Mouse (Mus musculus): ENCODE measurements around the gene Vwf. TPM values are rescaled to one million over a fixed set of nuclear protein-coding genes. Genes with fewer than 3 reads are reported as not detected.
A peak's percentile ranks its signal among the peaks of the same experiment; 100 is the strongest.

Vwf gene
- 9.0 and 11.7 TPM in 2 replicates for polyA plus RNA-seq (2014; fragmentation: Nextera tagmentation; extraction: Ambion mirVana)

GRCm38 (mm10) chr6:125546474-125546873, at the start of gene Vwf:
TSS of gene Vwf (plus strand) at chr6:125546774.
- WGBS: 91% methylated on average over 6 of the region's 6 CpGs
- H3K27me3 ChIP-seq (ENCODE audit: control insufficient read depth, insufficient read depth, low read length): no peaks in the 10 kb centered on the region
- no peaks in the 10 kb centered on the region for H3K9me3 ChIP-seq (ENCODE audit: control insufficient read depth, low read length)
- DNase-seq (ENCODE audit: low spot score): no peak
- ATAC-seq (replicated peaks; ENCODE audit: low FRiP score): no peak
- no peak within 1 kb of the TSS for H3K4me2 ChIP-seq (ENCODE audit: low read depth, low read length, severe bottlenecking)
- H3K36me3 ChIP-seq (ENCODE audit: control insufficient read depth, insufficient read depth, low read length): no peaks in the 10 kb centered on the region
- H3K4me1 ChIP-seq (replicated peaks; ENCODE audit: control insufficient read depth, insufficient read depth, low read length): no peaks in the 10 kb centered on the region
- H3K27ac ChIP-seq (ENCODE audit: low read depth, low read length): no peak within 1 kb of the TSS
- no peak within 1 kb of the TSS for H3K4me3 ChIP-seq (ENCODE audit: low read depth, low read length)
- H3K9ac ChIP-seq (ENCODE audit: low read length): no peak within 1 kb of the TSS

- H3K4me1 ChIP-seq (replicated peaks; ENCODE audit: control insufficient read depth, insufficient read depth, low read length): peaks cover 5% of the 10 kb centered on the region; the same call in 1 of the 2 replicates
- WGBS: 34% methylated on average over 5 of the region's 5 CpGs
- H3K27me3 ChIP-seq (ENCODE audit: control insufficient read depth, insufficient read depth, low read length): peaks cover 5% of the 10 kb centered on the region; the same call in 1 of the 2 replicates
- H3K9me3 ChIP-seq (ENCODE audit: control insufficient read depth, low read length): no peaks in the 10 kb centered on the region
- H3K4me2 ChIP-seq (ENCODE audit: low read depth, low read length, severe bottlenecking): no peak overlapping the region
- H3K4me3 ChIP-seq (ENCODE audit: low read depth, low read length): no peak overlapping the region
- DNase-seq (ENCODE audit: low spot score): peak; percentile 73
- ATAC-seq (replicated peaks; ENCODE audit: low FRiP score): no peak
- no peaks in the 10 kb centered on the region for H3K36me3 ChIP-seq (ENCODE audit: control insufficient read depth, insufficient read depth, low read length)
- no peak overlapping the region for H3K27ac ChIP-seq (ENCODE audit: low read depth, low read length)
- H3K9ac ChIP-seq (ENCODE audit: low read length): no peak overlapping the region
Measured at GRCm38 (mm10) chr6:125498062-125498461, 48.5 kb upstream of the Vwf start.

DNA sequence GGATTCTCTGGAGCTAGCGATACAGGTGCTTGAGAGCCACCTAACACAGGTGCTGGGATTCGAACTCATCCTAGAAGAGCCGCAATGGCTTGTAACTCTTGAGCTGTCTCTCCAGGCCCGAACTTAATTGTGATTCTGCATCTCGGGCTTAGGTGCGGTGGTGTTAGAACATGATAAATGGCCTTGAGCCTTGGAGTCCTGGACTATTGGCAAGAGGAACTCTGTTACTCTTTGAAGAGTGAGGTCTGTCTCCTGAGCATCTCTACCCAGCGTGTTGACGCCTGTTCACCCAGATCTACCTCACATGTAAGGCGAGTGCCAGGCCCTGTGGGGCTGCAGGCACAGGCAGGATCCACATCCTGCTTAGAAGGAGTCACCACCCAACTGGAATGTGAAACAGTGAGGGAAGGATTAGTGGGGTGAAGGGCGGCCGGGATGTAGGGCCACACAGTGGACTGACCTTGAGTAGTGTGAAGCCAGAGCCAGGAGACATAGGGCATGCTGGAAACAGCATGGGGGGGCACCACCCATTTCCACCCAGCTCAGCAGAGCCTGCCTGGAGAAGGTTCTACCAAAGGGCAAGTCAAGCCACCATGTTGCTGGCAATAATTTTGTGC, 43.3 kb upstream of the Vwf start:
- H3K9me3 ChIP-seq (ENCODE audit: control insufficient read depth, low read length): no peaks in the 10 kb centered on the region
- no peak for DNase-seq (ENCODE audit: low spot score)
- H3K36me3 ChIP-seq (ENCODE audit: control insufficient read depth, insufficient read depth, low read length): no peaks in the 10 kb centered on the region
- no peak overlapping the region for H3K4me3 ChIP-seq (ENCODE audit: low read depth, low read length)
- 87% methylated on average over 11 of the region's 11 CpGs for WGBS
- H3K4me2 ChIP-seq (ENCODE audit: low read depth, low read length, severe bottlenecking): no peak overlapping the region
- H3K4me1 ChIP-seq (replicated peaks; ENCODE audit: control insufficient read depth, insufficient read depth, low read length): no peaks in the 10 kb centered on the region
- H3K9ac ChIP-seq (ENCODE audit: low read length): no peak overlapping the region
- H3K27ac ChIP-seq (ENCODE audit: low read depth, low read length): no peak overlapping the region
- no peaks in the 10 kb centered on the region for H3K27me3 ChIP-seq (ENCODE audit: control insufficient read depth, insufficient read depth, low read length)
- ATAC-seq (replicated peaks; ENCODE audit: low FRiP score): no peak

GRCm38 (mm10) chr6:125504622-125505355, 41.8 kb upstream of the Vwf start:
- Histone ChIP-seq H3K4me2 (ENCODE audit: low read depth, low read length, severe bottlenecking) (no peak overlapping the region), H3K4me3 (ENCODE audit: low read depth, low read length) (no peak overlapping the region), H3K27me3 (ENCODE audit: control insufficient read depth, insufficient read depth, low read length) (no peaks in the 10 kb centered on the region), H3K27ac (ENCODE audit: low read depth, low read length) (no peak overlapping the region), H3K9me3 (ENCODE audit: control insufficient read depth, low read length) (no peaks in the 10 kb centered on the region), H3K4me1 (replicated peaks; ENCODE audit: control insufficient read depth, insufficient read depth, low read length) (no peaks in the 10 kb centered on the region), H3K9ac (ENCODE audit: low read length) (no peak overlapping the region), H3K36me3 (ENCODE audit: control insufficient read depth, insufficient read depth, low read length) (no peaks in the 10 kb centered on the region)
- no peak for DNase-seq (ENCODE audit: low spot score)
- no peak for ATAC-seq (replicated peaks; ENCODE audit: low FRiP score)
- 44% methylated on average over 3 of the region's 3 CpGs for WGBS

DNA sequence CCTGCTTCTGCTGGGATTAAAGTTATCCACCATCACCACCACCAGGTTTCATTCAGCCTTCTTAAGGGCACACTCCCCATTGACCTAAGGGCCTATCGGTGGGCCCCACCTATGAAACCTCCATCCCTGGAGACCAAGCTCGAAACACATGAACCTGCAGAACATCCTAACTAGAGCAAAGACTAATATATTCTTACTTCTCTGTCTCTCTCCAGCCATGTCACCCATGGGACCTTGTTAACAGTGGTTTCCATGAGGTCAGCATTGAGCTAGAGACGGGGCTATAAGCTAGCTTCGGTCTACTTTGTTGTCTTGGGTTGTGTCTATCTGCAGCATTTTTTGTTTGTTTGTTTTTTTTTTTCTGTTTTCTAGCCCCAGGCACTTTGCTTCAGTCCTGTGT, 40.1 kb upstream of the Vwf start:
- Histone ChIP-seq H3K27ac (ENCODE audit: low read depth, low read length) (no peak overlapping the region), H3K4me1 (replicated peaks; ENCODE audit: control insufficient read depth, insufficient read depth, low read length) (no peaks in the 10 kb centered on the region), H3K36me3 (ENCODE audit: control insufficient read depth, insufficient read depth, low read length) (no peaks in the 10 kb centered on the region), H3K9ac (ENCODE audit: low read length) (no peak overlapping the region), H3K4me3 (ENCODE audit: low read depth, low read length) (no peak overlapping the region), H3K27me3 (ENCODE audit: control insufficient read depth, insufficient read depth, low read length) (no peaks in the 10 kb centered on the region), H3K9me3 (ENCODE audit: control insufficient read depth, low read length) (no peaks in the 10 kb centered on the region), H3K4me2 (ENCODE audit: low read depth, low read length, severe bottlenecking) (no peak overlapping the region)
- DNase-seq (ENCODE audit: low spot score) (no peak), ATAC-seq (replicated peaks; ENCODE audit: low FRiP score) (no peak)
- 95% methylated on average over 4 of the region's 4 CpGs for WGBS

GRCm38 (mm10) chr6:125509783-125510182, 36.8 kb upstream of the Vwf start:
- WGBS: 83% methylated on average over 3 of the region's 3 CpGs
- ATAC-seq (replicated peaks; ENCODE audit: low FRiP score) (no peak), DNase-seq (ENCODE audit: low spot score) (no peak)
- H3K36me3 ChIP-seq (ENCODE audit: control insufficient read depth, insufficient read depth, low read length): no peaks in the 10 kb centered on the region
- no peak overlapping the region for H3K4me3 ChIP-seq (ENCODE audit: low read depth, low read length)
- no peaks in the 10 kb centered on the region for H3K9me3 ChIP-seq (ENCODE audit: control insufficient read depth, low read length)
- no peak overlapping the region for H3K4me2 ChIP-seq (ENCODE audit: low read depth, low read length, severe bottlenecking)
- no peak overlapping the region for H3K27ac ChIP-seq (ENCODE audit: low read depth, low read length)
- H3K27me3 ChIP-seq (ENCODE audit: control insufficient read depth, insufficient read depth, low read length): no peaks in the 10 kb centered on the region
- no peak overlapping the region for H3K9ac ChIP-seq (ENCODE audit: low read length)
- H3K4me1 ChIP-seq (replicated peaks; ENCODE audit: control insufficient read depth, insufficient read depth, low read length): no peaks in the 10 kb centered on the region

GRCm38 (mm10) chr6:125510645-125511044, 35.9 kb upstream of the Vwf start:
- Histone ChIP-seq H3K4me3 (ENCODE audit: low read depth, low read length) (no peak overlapping the region), H3K9me3 (ENCODE audit: control insufficient read depth, low read length) (no peaks in the 10 kb centered on the region), H3K27ac (ENCODE audit: low read depth, low read length) (no peak overlapping the region), H3K4me1 (replicated peaks; ENCODE audit: control insufficient read depth, insufficient read depth, low read length) (no peaks in the 10 kb centered on the region), H3K9ac (ENCODE audit: low read length) (no peak overlapping the region), H3K4me2 (ENCODE audit: low read depth, low read length, severe bottlenecking) (no peak overlapping the region), H3K36me3 (ENCODE audit: control insufficient read depth, insufficient read depth, low read length) (no peaks in the 10 kb centered on the region), H3K27me3 (ENCODE audit: control insufficient read depth, insufficient read depth, low read length) (no peaks in the 10 kb centered on the region)
- DNase-seq (ENCODE audit: low spot score): no peak
- no peak for ATAC-seq (replicated peaks; ENCODE audit: low FRiP score)

GRCm38 (mm10) chr6:125511196-125511595, 35.4 kb upstream of the Vwf start:
- no peaks in the 10 kb centered on the region for H3K9me3 ChIP-seq (ENCODE audit: control insufficient read depth, low read length)
- no peaks in the 10 kb centered on the region for H3K27me3 ChIP-seq (ENCODE audit: control insufficient read depth, insufficient read depth, low read length)
- no peak overlapping the region for H3K27ac ChIP-seq (ENCODE audit: low read depth, low read length)
- no peak for ATAC-seq (replicated peaks; ENCODE audit: low FRiP score)
- no peak for DNase-seq (ENCODE audit: low spot score)
- 88% methylated on average over 7 of the region's 7 CpGs for WGBS
- no peaks in the 10 kb centered on the region for H3K36me3 ChIP-seq (ENCODE audit: control insufficient read depth, insufficient read depth, low read length)
- no peak overlapping the region for H3K4me2 ChIP-seq (ENCODE audit: low read depth, low read length, severe bottlenecking)
- H3K4me3 ChIP-seq (ENCODE audit: low read depth, low read length): no peak overlapping the region
- no peaks in the 10 kb centered on the region for H3K4me1 ChIP-seq (replicated peaks; ENCODE audit: control insufficient read depth, insufficient read depth, low read length)
- no peak overlapping the region for H3K9ac ChIP-seq (ENCODE audit: low read length)
